Mouse (Mus musculus) heart, postnatal 14 days (tissue): ENCODE measurements at regions not wholly inside any gene's neighbourhood (a gene's known extent, or its start where the extent isn't known, plus 50 kb on each side); places are given as distances from the start of the nearest gene placed in this dataset.

ENCODE experiments used
- DNase-seq, 2 experiments: peaks; one replicate each; pipeline ENCODE4 v3.0.0; 2021 to 2022
- intact Hi-C: fragments of 180-260 bp; cut with DNase I; formaldehyde crosslinking; loops from one replicate; pipeline ENCODE4 v1.15.1; 2025

DNA sequence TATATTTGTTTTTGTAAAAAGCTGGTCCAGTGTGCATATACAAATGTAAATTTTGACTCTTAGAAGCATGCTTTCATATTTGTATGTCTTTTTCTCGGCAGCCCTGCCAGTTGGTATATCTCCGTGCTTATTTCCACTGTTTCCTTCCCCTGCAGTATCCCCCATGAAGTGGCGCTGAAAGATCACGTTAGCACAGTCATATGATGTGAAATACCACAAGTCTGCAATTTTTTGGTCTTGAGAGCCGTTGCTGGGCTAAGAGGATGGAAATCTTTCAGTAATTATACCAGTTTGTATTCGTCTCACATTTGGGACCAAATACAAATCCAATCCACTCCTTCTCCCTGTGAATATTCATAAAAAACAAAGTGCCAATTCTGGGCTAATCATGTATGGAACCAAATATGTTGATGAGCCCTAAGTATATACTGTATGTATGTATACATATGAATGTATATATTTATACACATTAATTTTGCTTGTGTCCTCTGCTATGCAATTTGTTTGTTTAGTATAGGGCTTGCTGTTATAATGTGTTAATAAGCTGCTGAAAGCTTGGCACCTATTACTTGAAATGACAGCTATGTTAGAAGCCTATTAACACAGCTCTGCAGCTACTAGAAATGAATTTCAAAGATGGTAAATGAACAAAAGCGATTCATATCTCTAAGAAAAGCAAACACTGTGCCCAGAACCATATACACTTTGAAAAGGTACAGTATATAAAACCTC, 283.8 kb upstream of the Dph6 start:
- intact Hi-C loops = no loop called here
- DNase-seq = no peak

GRCm38 (mm10) chr2:114966111-114966510, 311.3 kb upstream of the Dph6 start:
- intact Hi-C loops = no loop called here
- DNase-seq = no peak

- intact Hi-C loops = no loop called here
- DNase-seq = no peak
These were observed 313.9 kb upstream of the Dph6 start for GRCm38 (mm10) chr2:114968651-114969050.

DNA sequence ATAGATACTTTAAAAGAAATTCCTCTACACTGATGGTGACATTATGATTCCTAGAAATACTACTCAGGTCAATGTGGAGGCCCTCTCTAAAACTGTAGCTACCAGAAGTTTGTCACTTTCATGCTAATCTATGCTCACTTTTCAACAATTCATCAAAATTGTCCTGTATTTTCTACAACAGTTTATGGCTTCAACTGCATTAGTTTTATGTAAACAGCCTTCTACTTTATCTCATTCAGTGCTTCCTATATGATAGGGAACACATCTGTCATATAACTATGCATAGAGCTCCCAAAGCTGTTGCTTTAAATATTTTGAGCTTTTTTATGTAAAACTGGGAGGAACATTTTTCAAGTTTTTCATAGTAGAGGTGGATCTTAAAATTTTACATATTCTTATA, 338.7 kb upstream of the Dph6 start:
- intact Hi-C loops = no loop called here
- no peak for DNase-seq

DNA sequence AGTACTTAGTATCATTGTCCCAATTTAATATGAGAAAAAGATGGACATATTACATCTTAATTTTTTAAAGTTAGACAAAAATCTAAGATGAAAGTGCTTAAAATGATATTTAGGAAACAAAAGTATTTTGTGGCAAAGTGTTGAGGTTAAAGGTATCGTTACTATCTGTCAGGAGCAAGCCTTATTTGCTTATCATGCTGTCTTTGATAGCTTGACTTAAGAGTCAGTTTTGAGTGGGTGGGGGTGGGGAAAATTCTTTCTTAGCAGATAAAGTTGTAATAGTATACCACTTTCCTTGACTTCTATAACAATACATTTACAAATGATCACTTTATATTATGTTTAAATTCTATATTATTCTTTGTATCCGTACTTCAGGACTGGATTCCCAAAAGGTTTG, 339.1 kb upstream of the Dph6 start:
- intact Hi-C loops = no loop called here
- DNase-seq = no peak

DNA sequence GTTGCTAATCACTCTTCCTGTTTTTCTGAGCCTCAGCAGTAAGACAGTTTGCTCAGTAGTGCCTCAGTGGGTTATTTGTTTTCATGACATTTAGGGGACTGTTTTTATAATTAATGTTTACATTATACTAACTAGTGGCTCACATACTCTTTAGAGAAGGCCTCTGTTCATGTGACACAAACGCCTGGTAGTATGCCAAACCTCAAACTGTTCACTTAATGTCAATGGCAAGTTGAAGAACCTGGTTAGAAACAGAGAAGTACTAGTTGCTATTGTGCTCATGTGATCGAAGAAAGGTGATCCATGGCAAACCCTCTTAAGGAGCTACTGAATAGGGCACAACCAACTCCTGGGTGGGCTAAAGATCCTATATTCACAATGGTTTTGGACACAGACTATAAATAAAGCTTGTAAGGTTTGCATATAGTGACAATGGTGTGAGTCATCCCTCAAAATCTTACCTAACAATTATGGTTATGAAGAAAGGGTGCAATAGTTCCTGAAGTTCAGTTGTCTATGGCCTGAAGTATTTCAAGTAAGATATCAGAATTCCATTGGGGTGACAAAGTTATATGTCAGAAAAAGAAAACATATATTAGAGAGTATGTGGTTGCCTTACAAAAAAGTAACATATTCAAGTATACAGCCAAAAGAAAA, 340.1 kb upstream of the Dph6 start:
- DNase-seq = no peak
- intact Hi-C loops = no loop called here

GRCm38 (mm10) chr2:115013916-115014315, 359.2 kb upstream of the Dph6 start:
- intact Hi-C loops = no loop called here
- DNase-seq = no peak

- DNase-seq = no peak
- intact Hi-C loops = no loop called here
These were observed 372.0 kb upstream of the Dph6 start for GRCm38 (mm10) chr2:115026777-115027176.

GRCm38 (mm10) chr2:115031134-115031533, 376.4 kb upstream of the Dph6 start:
- intact Hi-C loops = no loop called here
- DNase-seq = no peak

DNA sequence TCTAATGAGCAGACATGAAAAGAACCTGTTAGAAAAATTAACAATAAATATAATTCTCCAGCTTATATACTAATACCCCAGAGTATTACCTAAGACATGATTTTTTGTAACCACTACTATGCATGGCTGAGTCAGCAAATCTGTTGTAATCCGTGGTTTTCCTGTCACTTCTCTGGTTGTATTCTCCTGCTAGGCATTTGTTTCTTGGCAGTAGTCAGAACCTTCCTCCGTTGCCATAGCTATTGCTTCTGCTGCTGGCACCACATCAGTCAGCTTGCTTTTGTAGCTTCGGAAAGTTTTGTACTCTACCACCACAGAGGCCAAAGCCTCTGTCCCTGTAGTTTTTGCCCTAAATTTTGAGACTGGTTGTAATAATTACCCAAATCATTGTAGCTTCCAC, 381.4 kb upstream of the Dph6 start:
- intact Hi-C loops = no loop called here
- no peak for DNase-seq

GRCm38 (mm10) chr2:115042299-115042785, 387.6 kb upstream of the Dph6 start:
- DNase-seq = no peak
- intact Hi-C loops = no loop called here

DNA sequence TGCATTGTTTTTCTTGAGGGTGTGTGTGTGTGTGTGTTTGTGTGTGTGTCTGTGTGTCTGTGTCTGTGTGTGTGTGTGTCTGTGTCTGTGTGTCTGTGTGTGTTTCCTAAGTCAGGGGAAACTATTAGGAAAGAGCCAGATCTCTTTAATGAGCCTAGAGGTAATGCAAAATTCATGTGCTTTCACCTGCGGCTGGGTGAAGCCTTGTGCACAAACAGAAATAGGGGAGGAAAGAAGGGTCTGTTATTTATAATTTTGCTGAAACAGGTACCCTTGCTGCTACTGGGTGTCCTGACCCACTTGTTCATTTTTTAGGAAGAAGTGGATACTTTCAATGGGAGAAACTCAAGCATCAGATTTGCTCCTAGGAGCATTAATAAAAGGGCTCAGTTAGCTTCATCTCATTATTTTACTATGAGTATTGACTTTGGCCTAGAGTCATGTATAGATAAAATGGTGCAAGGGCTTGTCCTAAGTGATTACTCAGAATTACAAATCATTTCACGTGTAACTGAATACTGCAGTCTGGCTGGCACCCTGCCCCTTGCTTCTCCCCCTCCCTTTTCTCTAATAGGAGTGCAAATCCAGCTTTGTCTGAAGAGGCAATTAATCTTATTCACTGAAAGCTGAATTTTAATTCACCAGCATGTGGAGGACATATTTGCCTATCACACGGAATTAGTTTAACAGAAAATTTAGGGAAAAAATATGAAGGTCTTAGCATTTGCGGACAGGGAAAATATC, 401.7 kb upstream of the Dph6 start:
- no peak for DNase-seq
- intact Hi-C loops = no loop called here

DNA sequence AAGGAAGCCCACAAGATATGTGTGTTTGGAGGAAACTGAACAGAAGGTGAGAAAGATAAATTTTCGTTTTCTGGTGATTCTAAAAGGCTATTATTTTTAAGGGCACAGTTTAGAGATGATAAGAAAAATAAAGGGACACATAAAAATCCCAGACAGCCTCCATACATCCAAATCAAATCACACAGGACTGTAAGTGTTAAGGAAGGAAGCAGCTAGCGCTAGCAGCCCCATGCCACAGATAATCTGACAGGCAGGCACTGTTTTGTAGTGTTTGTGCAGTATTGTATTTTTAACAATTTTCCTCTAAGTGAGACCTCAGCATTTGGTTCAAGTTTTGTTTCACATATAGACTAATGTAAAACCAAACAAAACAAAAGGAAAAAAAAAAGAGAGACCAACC, 402.4 kb upstream of the Dph6 start:
- DNase-seq = no peak
- intact Hi-C loops = no loop called here

- DNase-seq = no peak
- intact Hi-C loops = no loop called here
These were observed 412.9 kb upstream of the Dph6 start for GRCm38 (mm10) chr2:115067489-115068163.

DNA sequence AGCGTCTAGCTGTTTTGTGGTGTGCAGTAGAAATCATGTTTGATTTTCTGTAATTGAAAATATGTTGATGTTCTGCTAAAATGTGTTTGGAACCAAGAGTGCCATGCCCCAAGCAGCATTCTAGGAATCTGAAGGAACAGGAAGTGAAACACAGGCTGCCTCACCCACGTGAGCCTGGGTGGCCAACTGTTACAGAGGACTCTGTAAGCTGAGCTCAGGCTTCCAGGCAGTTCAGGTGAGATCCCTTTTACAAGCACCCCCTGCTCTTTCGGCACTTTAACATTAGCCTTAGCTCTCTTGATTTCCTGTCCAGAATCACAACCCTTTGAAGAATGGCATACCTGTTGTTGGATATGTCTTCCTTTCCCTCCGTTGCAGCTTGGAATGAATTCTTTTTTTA, 414.9 kb upstream of the Dph6 start:
- DNase-seq = no peak
- intact Hi-C loops = no loop called here

DNA sequence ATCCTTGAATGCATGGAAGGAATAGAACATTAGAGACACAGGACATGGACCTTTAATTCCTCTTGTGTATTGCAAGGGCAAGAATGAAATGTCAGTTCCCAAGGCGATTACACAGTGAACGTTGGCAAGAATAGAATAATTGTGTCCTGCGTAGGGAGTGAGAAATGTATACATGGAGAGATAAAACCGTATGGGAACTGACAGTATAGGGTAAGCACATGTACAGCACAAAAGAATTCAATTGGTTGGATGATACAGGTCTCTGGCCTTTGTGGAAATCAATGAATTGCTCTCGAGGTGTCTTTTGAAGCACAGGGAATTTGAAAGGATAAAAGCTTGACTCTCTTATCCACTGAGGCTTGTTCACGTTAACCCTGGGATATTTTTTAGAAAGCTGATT, 415.4 kb upstream of the Dph6 start:
- no peak for DNase-seq
- intact Hi-C loops = no loop called here

- intact Hi-C loops = no loop called here
- DNase-seq = no peak
These were observed 415.9 kb upstream of the Dph6 start for GRCm38 (mm10) chr2:115070666-115071065.

- DNase-seq = peak; percentile 10 to 32
- intact Hi-C loops = no loop called here
These were observed 427.0 kb upstream of the Dph6 start for GRCm38 (mm10) chr2:115081563-115082291.

GRCm38 (mm10) chr2:115082292-115082809, 427.6 kb upstream of the Dph6 start:
- DNase-seq = no peak

More at GRCm38 (mm10) chr2:115082292-115082809, 427.6 kb upstream of the Dph6 start:
- intact Hi-C loops = no loop called here
